Mouse (Mus musculus): ENCODE data around the gene Trit1.
A peak's percentile ranks its signal among the peaks of the same experiment; 100 is the strongest.

Gene Trit1

GRCm38 (mm10) chr4:123044842-123045241 is 28.4 kb downstream of the Trit1 start:
- DNase-seq (ENCODE audit: extremely low read depth, low read depth, low spot score) = peak; percentile 95

GRCm38 (mm10) chr4:123046300-123046699 is 29.9 kb downstream of the Trit1 start:
- DNase-seq (ENCODE audit: extremely low read depth, low read depth, low spot score) = peak; percentile 97

GRCm38 (mm10) chr4:123050681-123051211 is 34.3 kb downstream of the Trit1 start:
- DNase-seq (ENCODE audit: extremely low read depth, low read depth, low spot score) = peak; percentile 46

GRCm38 (mm10) chr4:123053179-123053578 is 36.8 kb downstream of the Trit1 start:
- DNase-seq (ENCODE audit: extremely low read depth, low read depth, low spot score) = no peak

GRCm38 (mm10) chr4:123054172-123054790 is 37.9 kb downstream of the Trit1 start:
- no peak for DNase-seq (ENCODE audit: extremely low read depth, low read depth, low spot score)

GRCm38 (mm10) chr4:123056560-123057109 is 40.2 kb downstream of the Trit1 start:
- DNase-seq (ENCODE audit: extremely low read depth, low read depth, low spot score) = no peak

GRCm38 (mm10) chr4:123057957-123058356 is 41.6 kb downstream of the Trit1 start:
- no peak for DNase-seq (ENCODE audit: extremely low read depth, low read depth, low spot score)

- DNase-seq (ENCODE audit: extremely low read depth, low read depth, low spot score) = no peak
These were observed 45.3 kb downstream of the Trit1 start for GRCm38 (mm10) chr4:123061744-123062143.

GRCm38 (mm10) chr4:123068646-123069045 is 52.2 kb downstream of the Trit1 start:
- DNase-seq (ENCODE audit: extremely low read depth, low read depth, low spot score) = no peak

- no peak for DNase-seq (ENCODE audit: extremely low read depth, low read depth, low spot score)
These were observed 55.0 kb downstream of the Trit1 start for GRCm38 (mm10) chr4:123071266-123071966.

- no peak for DNase-seq (ENCODE audit: extremely low read depth, low read depth, low spot score)
These were observed 60.5 kb downstream of the Trit1 start for GRCm38 (mm10) chr4:123076928-123077327.

- no peak for DNase-seq (ENCODE audit: extremely low read depth, low read depth, low spot score)
These were observed 61.8 kb downstream of the Trit1 start for GRCm38 (mm10) chr4:123078231-123078630.

- no peak for DNase-seq (ENCODE audit: extremely low read depth, low read depth, low spot score)
These were observed 64.4 kb downstream of the Trit1 start for GRCm38 (mm10) chr4:123080791-123081190.

- DNase-seq (ENCODE audit: extremely low read depth, low read depth, low spot score) = no peak
These were observed 66.1 kb downstream of the Trit1 start for GRCm38 (mm10) chr4:123082283-123083163.

- DNase-seq (ENCODE audit: extremely low read depth, low read depth, low spot score) = no peak
These were observed 67.0 kb downstream of the Trit1 start for GRCm38 (mm10) chr4:123083323-123083902.

- DNase-seq (ENCODE audit: extremely low read depth, low read depth, low spot score) = no peak
These were observed 68.9 kb downstream of the Trit1 start for GRCm38 (mm10) chr4:123085290-123085689.

GRCm38 (mm10) chr4:123086381-123086780 is 70.0 kb downstream of the Trit1 start:
- no peak for DNase-seq (ENCODE audit: extremely low read depth, low read depth, low spot score)

GRCm38 (mm10) chr4:123092621-123093020 is 76.2 kb downstream of the Trit1 start:
- DNase-seq (ENCODE audit: extremely low read depth, low read depth, low spot score) = no peak

- DNase-seq (ENCODE audit: extremely low read depth, low read depth, low spot score) = no peak
These were observed 76.8 kb downstream of the Trit1 start for GRCm38 (mm10) chr4:123093064-123093776.

GRCm38 (mm10) chr4:123093869-123094268 is 77.5 kb downstream of the Trit1 start:
- no peak for DNase-seq (ENCODE audit: extremely low read depth, low read depth, low spot score)

All from fat pad, adult 2 months (tissue).